Mouse (Mus musculus) liver, embryonic 11.5 days (tissue): Measurements from ENCODE around the gene Asb17. TPM values are rescaled to one million over a fixed set of nuclear protein-coding genes. Genes with fewer than 3 reads are reported as not detected.

Experiments
- ATAC-seq: fragments of 200-750 bp; cut with Nextera tagmentation; replicated peaks from 2 replicates; pipeline ENCODE4 v1.8.0; 2017; ENCODE audit warnings: moderate number of reproducible peaks, mild to moderate bottlenecking, moderate TSS enrichment, moderate library complexity; ENCODE audit not compliant: low FRiP score
- DNase-seq: peaks from one replicate; pipeline ENCODE4 v3.0.0-alpha.2; 2017; ENCODE audit warnings: low spot score
- H3K27ac ChIP-seq: fragments of 300-500 bp; sonication (generic); 2 replicates; pipeline ENCODE4 v1.5.1; 2014; ENCODE audit warnings: mild to moderate bottlenecking, low read depth, low read length, control low read depth
- H3K27me3 ChIP-seq: fragments of 300-500 bp; sonication (generic); replicated peaks from 2 replicates; pipeline ENCODE4 v1.6.1; 2014; ENCODE audit warnings: low read length, mixed read lengths; ENCODE audit not compliant: control insufficient read depth, insufficient read depth
- H3K36me3 ChIP-seq: fragments of 300-500 bp; sonication (generic); 2 replicates; pipeline ENCODE4 v1.6.1; 2014; ENCODE audit warnings: mild to moderate bottlenecking, low read length, moderate library complexity, mixed read lengths; ENCODE audit not compliant: control insufficient read depth, insufficient read depth
- H3K4me1 ChIP-seq: fragments of 300-500 bp; sonication (generic); replicated peaks from 2 replicates; pipeline ENCODE4 v1.6.1; 2014; ENCODE audit warnings: low read length, mixed read lengths; ENCODE audit not compliant: control insufficient read depth, insufficient read depth
- H3K4me2 ChIP-seq: fragments of 300-500 bp; sonication (generic); 2 replicates; pipeline ENCODE4 v1.6.1; 2014; ENCODE audit warnings: mild to moderate bottlenecking, control low read depth, moderate library complexity
- H3K4me3 ChIP-seq: fragments of 300-500 bp; sonication (generic); 2 replicates; pipeline ENCODE4 v1.5.1; 2014; ENCODE audit warnings: low read depth, low read length, control low read depth
- H3K9ac ChIP-seq: fragments of 300-500 bp; sonication (generic); 2 replicates; pipeline ENCODE4 v1.6.1; 2014; ENCODE audit warnings: low read depth, low read length, control low read depth
- H3K9me3 ChIP-seq: fragments of 300-500 bp; sonication (generic); 2 replicates; pipeline ENCODE4 v1.6.1; 2016; ENCODE audit warnings: low read length, inconsistent platforms, mixed read lengths; ENCODE audit not compliant: control insufficient read depth
- WGBS: fragments of 180-500 bp; shearing (Covaris S2); extraction: QIAGEN DNeasy Blood & Tissue Kit; methylation state at CpG from one replicate; pipeline ENCODE4 v1.1.7; 2014; 5-methylcytosine and 5-hydroxymethylcytosine counted together
- polyA plus RNA-seq: library from polyadenylated mRNA; unstranded; fragments of >200 nt; fragmentation: Nextera tagmentation; extraction: Ambion mirVana; gene quantifications from 2 replicates; pipeline ENCODE4 v1.2.1, GENCODE M21; 2014

Asb17 gene
- polyA plus RNA-seq, 1 experiment from 2014 or later = 8.3 TPM

GRCm38 (mm10) chr3:153836316-153836715 is 7.7 kb upstream of the Asb17 start:
- Histone ChIP-seq H3K9me3 (no peaks in the 10 kb centered on the region), H3K27ac (no peak overlapping the region), H3K4me2 (no peak overlapping the region), H3K4me3 (no peak overlapping the region), H3K4me1 (peaks cover 20% of the 10 kb centered on the region), H3K9ac (no peak overlapping the region), H3K36me3 (no peaks in the 10 kb centered on the region), H3K27me3 (no peaks in the 10 kb centered on the region)
- no peak for ATAC-seq
- 78% methylated on average over 3 of the region's 3 CpGs for WGBS
- peak; percentile 6 for DNase-seq

- no peak overlapping the region for H3K27ac ChIP-seq
- no peak overlapping the region for H3K4me3 ChIP-seq
- H3K27me3 ChIP-seq = no peaks in the 10 kb centered on the region
- WGBS = 45% methylated on average over 4 of the region's 4 CpGs
- H3K9ac ChIP-seq = no peak overlapping the region
- no peak for ATAC-seq
- H3K9me3 ChIP-seq = no peaks in the 10 kb centered on the region
- DNase-seq = no peak
- peaks cover 8% of the 10 kb centered on the region; the same call in 1 of the 2 replicates for H3K4me1 ChIP-seq
- H3K36me3 ChIP-seq = no peaks in the 10 kb centered on the region
- H3K4me2 ChIP-seq = no peak overlapping the region
Measured at GRCm38 (mm10) chr3:153837593-153837992, 6.4 kb upstream of the Asb17 start.

GRCm38 (mm10) chr3:153844757-153845156 is 748 bp downstream of the Asb17 start:
- 94% methylated on average over 9 of the region's 9 CpGs for WGBS
- ATAC-seq (no peak), DNase-seq (no peak)
- Histone ChIP-seq H3K9me3 (no peaks in the 10 kb centered on the region), H3K36me3 (no peaks in the 10 kb centered on the region), H3K9ac (no peak overlapping the region), H3K4me3 (no peak overlapping the region), H3K4me2 (no peak overlapping the region), H3K27ac (no peak overlapping the region), H3K4me1 (peaks cover 31% of the 10 kb centered on the region), H3K27me3 (no peaks in the 10 kb centered on the region)

GRCm38 (mm10) chr3:153845500-153845899 is 1.5 kb downstream of the Asb17 start:
- Histone ChIP-seq H3K4me2 (no peak overlapping the region), H3K27me3 (no peaks in the 10 kb centered on the region), H3K9ac (no peak overlapping the region), H3K27ac (no peak overlapping the region), H3K4me1 (peaks cover 35% of the 10 kb centered on the region), H3K4me3 (no peak overlapping the region), H3K36me3 (no peaks in the 10 kb centered on the region), H3K9me3 (no peaks in the 10 kb centered on the region)
- no peak for DNase-seq
- WGBS = 48% methylated on average over 2 of the region's 2 CpGs
- ATAC-seq = no peak; the same call in 1 of the 2 replicates

- Histone ChIP-seq H3K36me3 (no peaks in the 10 kb centered on the region), H3K4me2 (no peak overlapping the region), H3K4me1 (peaks cover 35% of the 10 kb centered on the region), H3K9ac (no peak overlapping the region), H3K9me3 (no peaks in the 10 kb centered on the region), H3K27ac (no peak overlapping the region), H3K27me3 (no peaks in the 10 kb centered on the region), H3K4me3 (no peak overlapping the region)
- DNase-seq (no peak), ATAC-seq (no peak)
- WGBS = 92% methylated on average over 4 of the region's 4 CpGs
Measured at GRCm38 (mm10) chr3:153846109-153846508, 2.1 kb downstream of the Asb17 start.

GRCm38 (mm10) chr3:153847207-153847733 is 3.3 kb downstream of the Asb17 start:
- Histone ChIP-seq H3K9me3 (no peaks in the 10 kb centered on the region), H3K36me3 (no peaks in the 10 kb centered on the region), H3K4me2 (peak overlapping the region; percentile 28; the same call in 1 of the 2 replicates), H3K9ac (no peak overlapping the region; the same call in 1 of the 2 replicates), H3K27ac (no peak overlapping the region), H3K4me1 (peaks cover 35% of the 10 kb centered on the region), H3K27me3 (no peaks in the 10 kb centered on the region), H3K4me3 (no peak overlapping the region)
- 56% methylated on average over 7 of the region's 7 CpGs for WGBS
- ATAC-seq = no peak
- DNase-seq = no peak

GRCm38 (mm10) chr3:153849368-153850015 is 5.5 kb downstream of the Asb17 start:
- Histone ChIP-seq H3K4me2 (peak overlapping the region; percentile 61), H3K4me1 (peaks cover 45% of the 10 kb centered on the region), H3K27me3 (no peaks in the 10 kb centered on the region), H3K36me3 (no peaks in the 10 kb centered on the region), H3K9ac (peak overlapping the region; percentile 41), H3K4me3 (peak overlapping the region; percentile 18; the same call in 1 of the 2 replicates), H3K27ac (peak overlapping the region; percentile 39), H3K9me3 (no peaks in the 10 kb centered on the region)
- peak; percentile 69 for DNase-seq
- ATAC-seq = peak; percentile 76
- WGBS = 5% methylated on average over 5 of the region's 5 CpGs

- Histone ChIP-seq H3K9me3 (no peaks in the 10 kb centered on the region), H3K4me3 (peak overlapping the region; percentile 18), H3K27me3 (no peaks in the 10 kb centered on the region), H3K4me1 (peaks cover 41% of the 10 kb centered on the region), H3K27ac (peak overlapping the region; percentile 39), H3K4me2 (peak overlapping the region; percentile 61), H3K9ac (peak overlapping the region; percentile 36), H3K36me3 (no peaks in the 10 kb centered on the region)
- 46% methylated on average over 7 of the region's 7 CpGs for WGBS
- peak; percentile 40 for ATAC-seq
- no peak for DNase-seq
Measured at GRCm38 (mm10) chr3:153850759-153851158, 6.8 kb downstream of the Asb17 start.

- peak; percentile 97 for ATAC-seq
- H3K9me3 ChIP-seq = no peaks in the 10 kb centered on the region
- no peak overlapping the region for H3K9ac ChIP-seq
- H3K4me3 ChIP-seq = 0 out of 2 replicates have a peak overlapping the region, but pooled peaks have one; percentile 20
- H3K36me3 ChIP-seq = no peaks in the 10 kb centered on the region
- H3K27me3 ChIP-seq = no peaks in the 10 kb centered on the region
- WGBS = 41% methylated on average over 8 of the region's 8 CpGs
- H3K4me1 ChIP-seq = peaks cover 28% of the 10 kb centered on the region
- H3K4me2 ChIP-seq = peak overlapping the region; percentile 58
- no peak for DNase-seq
- H3K27ac ChIP-seq = peak overlapping the region; percentile 90
Measured at GRCm38 (mm10) chr3:153852266-153852665, 8.3 kb downstream of the Asb17 start.
